Mouse (Mus musculus): ENCODE measurements around the gene Nts.
"Not testable (repeated sequence)": the region's sequence is repeated elsewhere in the genome, so short reads cannot be mapped to it uniquely, and the experiment has no call there.

- TF ChIP-seq ZNF384 (IDR thresholded peaks at IDR 0.05; ENCODE audit: low read depth, low read length); ZC3H11A (IDR thresholded peaks at IDR 0.05; ENCODE audit: borderline replicate concordance, low read depth, low read length); CHD2 (IDR thresholded peaks at IDR 0.05; ENCODE audit: low read depth, low read length): not testable (repeated sequence)
These were observed 54.8 kb downstream of the Nts start for GRCm38 (mm10) chr10:102435467-102435866.

All from ES-E14 (cell line).